Mouse (Mus musculus) G1E (cell line): ENCODE measurements at regions not wholly inside any gene's neighbourhood (a gene's known extent, or its start where the extent isn't known, plus 50 kb on each side); places are given as distances from the start of the nearest gene placed in this dataset.

Source experiments
- ATAC-seq: 2 replicates; pipeline ENCODE4 v1.8.0; 2016; ENCODE audit warnings: mild to moderate bottlenecking; ENCODE audit not compliant: insufficient number of reproducible peaks, poor library complexity, low FRiP score, severe bottlenecking; ENCODE audit errors: extremely low read depth
- DNase-seq: peaks from one replicate; pipeline ENCODE4 v3.0.0; 2012; ENCODE audit warnings: low spot score
- H3K27me3 ChIP-seq: 2 replicates; pipeline ENCODE4 v1.6.1; 2012; ENCODE audit warnings: mild to moderate bottlenecking, low read length, inconsistent platforms; ENCODE audit not compliant: insufficient read depth
- H3K36me3 ChIP-seq: replicated peaks from 2 replicates; pipeline ENCODE3; 2012; ENCODE audit warnings: mild to moderate bottlenecking, inconsistent platforms
- H3K4me1 ChIP-seq: 2 replicates; pipeline ENCODE4 v1.6.1; 2012; ENCODE audit warnings: low read depth, low read length, inconsistent platforms, mixed read lengths; ENCODE audit not compliant: insufficient read depth
- H3K4me3 ChIP-seq: 2 replicates; pipeline ENCODE4 v1.5.1; 2012; ENCODE audit warnings: low read depth, mild to moderate bottlenecking, inconsistent platforms, low read length, moderate library complexity, mixed read lengths
- H3K9me3 ChIP-seq: replicated peaks from 2 replicates; pipeline ENCODE4 v1.6.1; 2012; ENCODE audit warnings: inconsistent platforms
- CTCF ChIP-seq: IDR thresholded peaks from 2 replicates; pipeline ENCODE4 v1.5.1; 2012; ENCODE audit warnings: low read depth, low read length, inconsistent platforms, mixed read lengths
- GATA1 ChIP-seq: IDR thresholded peaks from 2 replicates; pipeline ENCODE4 v1.6.1; 2012; ENCODE audit warnings: borderline replicate concordance, low read length, inconsistent platforms, mixed read lengths
- GATA2 ChIP-seq: IDR thresholded peaks from 2 replicates; pipeline ENCODE4 v1.6.1; 2012; ENCODE audit warnings: low read depth, low read length, inconsistent platforms, borderline replicate concordance
- POLR2AphosphoS5 ChIP-seq: IDR thresholded peaks from 2 replicates; pipeline ENCODE4 v1.6.1; 2012; ENCODE audit warnings: low read depth, low read length, inconsistent platforms; ENCODE audit not compliant: insufficient replicate concordance
- TAL1 ChIP-seq: conservative IDR thresholded peaks from 2 replicates; pipeline ENCODE4 v1.6.1; 2012; ENCODE audit warnings: low read depth, low read length, inconsistent platforms, mixed read lengths

DNA sequence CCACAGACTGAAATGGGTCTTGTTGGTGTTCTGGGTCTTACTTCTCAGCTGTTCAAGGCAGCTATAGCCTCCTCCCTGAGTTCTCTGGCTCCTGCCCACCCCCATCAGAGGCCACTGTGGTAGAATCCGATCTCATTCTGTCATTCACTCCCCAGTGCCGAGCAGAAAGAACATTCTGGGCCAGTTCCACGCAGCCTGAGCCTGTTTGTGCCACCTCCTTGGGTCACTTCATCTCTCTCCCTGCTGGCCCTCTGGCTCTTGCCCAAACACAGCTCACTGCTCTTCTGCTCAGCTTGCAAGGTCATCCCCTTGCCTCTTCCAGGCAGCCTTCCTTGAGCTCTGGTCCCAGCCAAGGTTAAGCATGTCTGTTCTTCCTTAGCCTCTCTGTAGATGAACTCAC lies 128.9 kb downstream of the Chst1 start:
- no peak overlapping the region for H3K4me3 ChIP-seq
- no peaks in the 10 kb centered on the region for H3K9me3 ChIP-seq
- TF ChIP-seq GATA1 (no peak), TAL1 (no peak), CTCF (no peak)
- H3K4me1 ChIP-seq = peaks cover 3% of the 10 kb centered on the region; the same call in 1 of the 2 replicates
- ATAC-seq (no peak), DNase-seq (no peak)
- peaks cover 22% of the 10 kb centered on the region for H3K27me3 ChIP-seq
- no peaks in the 10 kb centered on the region for H3K36me3 ChIP-seq

- TF ChIP-seq GATA1 = no peak
- no peak for TF ChIP-seq GATA2
- TF ChIP-seq POLR2AphosphoS5 = no peak
- no peak for TF ChIP-seq TAL1
- no peak for TF ChIP-seq CTCF
- peaks cover 20% of the 10 kb centered on the region for H3K27me3 ChIP-seq
- no peaks in the 10 kb centered on the region for H3K36me3 ChIP-seq
- no peaks in the 10 kb centered on the region for H3K9me3 ChIP-seq
- DNase-seq (no peak), ATAC-seq (no peak)
- H3K4me1 ChIP-seq = peaks cover 3% of the 10 kb centered on the region; the same call in 1 of the 2 replicates
- no peak overlapping the region for H3K4me3 ChIP-seq
Measured at GRCm38 (mm10) chr2:92730371-92730770, 130.9 kb downstream of the Chst1 start.

GRCm38 (mm10) chr2:92733403-92733802 lies 133.9 kb downstream of the Chst1 start:
- no peaks in the 10 kb centered on the region for H3K36me3 ChIP-seq
- DNase-seq (no peak), ATAC-seq (no peak)
- H3K4me1 ChIP-seq = peaks cover 3% of the 10 kb centered on the region; the same call in 1 of the 2 replicates
- H3K4me3 ChIP-seq = no peak overlapping the region
- no peaks in the 10 kb centered on the region for H3K9me3 ChIP-seq
- no peak for TF ChIP-seq CTCF
- TF ChIP-seq GATA1 = no peak
- TF ChIP-seq TAL1 = no peak
- no peak for TF ChIP-seq POLR2AphosphoS5
- TF ChIP-seq GATA2 = no peak
- H3K27me3 ChIP-seq = peaks cover 9% of the 10 kb centered on the region; the same call in 1 of the 2 replicates

GRCm38 (mm10) chr2:92735784-92736183 lies 136.3 kb downstream of the Chst1 start:
- TF ChIP-seq GATA2 (no peak), GATA1 (no peak), TAL1 (no peak), CTCF (no peak), POLR2AphosphoS5 (no peak)
- Histone ChIP-seq H3K27me3 (0 out of 2 replicates have a peak, but pooled peaks cover 4% of the 10 kb centered on the region), H3K36me3 (no peaks in the 10 kb centered on the region), H3K4me1 (peaks cover 3% of the 10 kb centered on the region; the same call in 1 of the 2 replicates), H3K4me3 (no peak overlapping the region), H3K9me3 (no peaks in the 10 kb centered on the region)
- ATAC-seq (no peak), DNase-seq (no peak)

DNA sequence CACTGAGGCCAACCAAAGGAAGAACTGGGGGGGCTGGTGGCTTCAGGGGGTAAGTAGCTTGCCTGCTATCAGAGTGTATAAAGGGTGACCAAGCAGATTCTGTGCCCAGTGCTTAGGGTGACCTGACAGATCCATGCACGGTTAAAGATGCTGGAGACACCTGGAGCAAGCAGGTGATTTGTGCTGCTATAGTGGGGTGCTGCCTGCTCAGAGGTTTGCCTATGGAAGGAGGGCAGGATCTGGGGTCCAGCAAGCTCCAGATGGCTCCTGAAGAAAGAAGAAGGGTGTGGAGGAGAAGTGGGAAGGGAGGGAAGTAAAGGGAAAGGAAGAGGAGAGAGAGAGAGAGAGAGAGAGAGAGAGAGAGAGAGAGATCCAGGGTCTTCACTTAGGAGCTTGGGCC lies 137.8 kb downstream of the Chst1 start:
- ATAC-seq = no peak
- TF ChIP-seq CTCF = no peak
- no peak for TF ChIP-seq GATA2
- TF ChIP-seq GATA1 = no peak
- no peak for TF ChIP-seq TAL1
- TF ChIP-seq POLR2AphosphoS5 = no peak
- Histone ChIP-seq H3K27me3 (peaks cover 6% of the 10 kb centered on the region; the same call in 1 of the 2 replicates), H3K4me1 (peaks cover 3% of the 10 kb centered on the region; the same call in 1 of the 2 replicates), H3K9me3 (no peaks in the 10 kb centered on the region), H3K36me3 (no peaks in the 10 kb centered on the region), H3K4me3 (no peak overlapping the region)
- DNase-seq = no peak

- TF ChIP-seq GATA1 (no peak), CTCF (no peak), POLR2AphosphoS5 (no peak), GATA2 (no peak), TAL1 (no peak)
- H3K9me3 ChIP-seq = no peaks in the 10 kb centered on the region
- H3K4me3 ChIP-seq = no peak overlapping the region
- DNase-seq = no peak
- peaks cover 6% of the 10 kb centered on the region; the same call in 1 of the 2 replicates for H3K27me3 ChIP-seq
- ATAC-seq = no peak
- no peaks in the 10 kb centered on the region for H3K36me3 ChIP-seq
- no peaks in the 10 kb centered on the region for H3K4me1 ChIP-seq
Measured at GRCm38 (mm10) chr2:92739576-92739975, 140.1 kb downstream of the Chst1 start.
